11 mouse cellular contexts compared by ENCODE assay signal in the genomic region with DNA sequence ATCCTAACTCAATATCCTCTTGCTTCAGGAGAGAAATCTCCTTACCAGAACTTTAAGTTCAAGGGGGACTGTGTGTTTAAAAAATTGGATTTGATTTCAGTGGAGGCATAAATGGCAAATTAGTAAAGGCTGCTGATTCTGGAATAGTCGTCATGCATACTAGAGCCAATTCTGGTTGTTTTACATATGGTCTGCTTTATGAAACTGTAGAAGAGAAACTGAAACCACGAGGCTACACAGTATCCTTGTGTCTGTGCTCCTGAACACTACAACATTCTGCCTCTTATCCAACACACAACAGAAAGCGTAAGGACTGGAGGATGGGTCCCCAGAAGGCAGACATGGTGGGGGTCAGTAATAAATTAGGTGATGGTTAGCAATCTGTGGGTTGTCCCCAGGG. TPM values are rescaled to one million over a fixed set of nuclear protein-coding genes. Genes with fewer than 3 reads are reported as not detected.
A peak's percentile ranks its signal among the peaks of the same experiment; 100 is the strongest.
DNase-seq lines count a peak whose midpoint lies in the region; ATAC-seq and TF ChIP-seq lines count a peak whose summit lies in the region.
"Had no signal": no experiment of that assay in that cellular context is flagged by ENCODE, and none has a peak within 500 bp of the region (broad histone marks: within the 10 kb centered on the region; RNA-seq: fewer than 3 reads in every experiment).

No protein-coding gene starts in this region.

- TF ChIP-seq EP300 in CH12.LX (IDR thresholded peaks at IDR 0.05; ENCODE audit: low read length) = no peak

- H3K9me3 ChIP-seq in CH12.LX (replicated peaks; ENCODE audit: low read length) = no peaks in the 10 kb centered on the region
- H3K9me3 ChIP-seq in embryonic facial prominence, embryonic 15.5 days (replicated peaks) = no peaks in the 10 kb centered on the region
- H3K9me3 ChIP-seq in hindbrain, embryonic 15.5 days = no peaks in the 10 kb centered on the region
- no peaks in the 10 kb centered on the region for H3K9me3 ChIP-seq in midbrain, embryonic 15.5 days
- H3K9me3 ChIP-seq: heart, embryonic 10.5 days had no signal

- no peaks in the 10 kb centered on the region for H3K79me2 ChIP-seq in CH12.LX (replicated peaks; ENCODE audit: control insufficient read depth, extremely low read depth, insufficient read depth, poor library complexity, severe bottlenecking)

- TF ChIP-seq CTCF in CH12.LX (conservative IDR thresholded peaks at IDR 0.05 in 1 of 2, IDR thresholded peaks at IDR 0.05 in 1 of 2; ENCODE audit: low read depth in 2 of 2, low read length in 2 of 2) = no peak

- no peak for TF ChIP-seq RAD21 in CH12.LX (IDR thresholded peaks at IDR 0.05; ENCODE audit: low read depth, low read length)

- H3K27me3 ChIP-seq in CH12.LX (replicated peaks) = no peaks in the 10 kb centered on the region
- H3K27me3 ChIP-seq in embryonic facial prominence, embryonic 15.5 days = no peaks in the 10 kb centered on the region
- no peaks in the 10 kb centered on the region for H3K27me3 ChIP-seq in hindbrain, embryonic 15.5 days
- no peaks in the 10 kb centered on the region for H3K27me3 ChIP-seq in midbrain, embryonic 15.5 days (replicated peaks)

- dilution Hi-C loops in CH12.LX (cut with MboI; ENCODE audit: extremely low pct_ligation_motif_present, extremely low pct_unique_long_range_greater_than_20kb, low sequenced_read_pairs) = no loop called here

- H3K9ac ChIP-seq in CH12.LX (ENCODE audit: insufficient read depth, low read depth) = peak overlapping the region; percentile 52
- H3K9ac ChIP-seq in embryonic facial prominence, embryonic 15.5 days = no peak overlapping the region
- no peak overlapping the region for H3K9ac ChIP-seq in hindbrain, embryonic 15.5 days
- no peak overlapping the region for H3K9ac ChIP-seq in midbrain, embryonic 15.5 days

- H3K36me3 ChIP-seq in CH12.LX (replicated peaks in 1 of 2; ENCODE audit: control insufficient read depth in 1 of 2, insufficient read depth in 1 of 2, low read length in 1 of 2) = no peaks in the 10 kb centered on the region
- no peaks in the 10 kb centered on the region for H3K36me3 ChIP-seq in embryonic facial prominence, embryonic 15.5 days
- H3K36me3 ChIP-seq in hindbrain, embryonic 15.5 days = no peaks in the 10 kb centered on the region
- no peaks in the 10 kb centered on the region for H3K36me3 ChIP-seq in midbrain, embryonic 15.5 days (replicated peaks)
- H3K36me3 ChIP-seq: heart, embryonic 10.5 days had no signal

- no peak for ATAC-seq in embryonic facial prominence, embryonic 15.5 days (ENCODE audit: insufficient number of reproducible peaks, low FRiP score, low TSS enrichment, low read depth)
- ATAC-seq in hindbrain, embryonic 15.5 days (ENCODE audit: low FRiP score, low read depth) = no peak
- ATAC-seq in midbrain, embryonic 15.5 days (replicated peaks) = no peak

- peak overlapping the region in 1 of 3 experiments; percentile 56 for H3K4me3 ChIP-seq in CH12.LX (replicated peaks in 1 of 3; ENCODE audit: low read depth in 2 of 3, low read length in 2 of 3, poor library complexity in 1 of 3)
- no peak overlapping the region for H3K4me3 ChIP-seq in embryonic facial prominence, embryonic 15.5 days (replicated peaks)
- H3K4me3 ChIP-seq in hindbrain, embryonic 15.5 days = no peak overlapping the region
- no peak overlapping the region for H3K4me3 ChIP-seq in midbrain, embryonic 15.5 days
- H3K4me3 ChIP-seq: heart, embryonic 10.5 days had no signal

- in situ Hi-C loops in CH12.LX (cut with MboI; ENCODE audit: low pct_ligation_motif_present, low pct_unique_long_range_greater_than_20kb, low sequenced_read_pairs) = loop anchor here (25.0 kb wide), 4 partner anchors 242 to 817 kb away; no protein-coding TSS in a partner anchor

- 47% methylated on average over 3 of the region's 3 CpGs for whole genome bisulfite sequencing in embryonic facial prominence, embryonic 15.5 days
- WGBS in hindbrain, embryonic 15.5 days = 73% methylated on average over 3 of the region's 3 CpGs
- WGBS in midbrain, embryonic 15.5 days = 85% methylated on average over 3 of the region's 3 CpGs

- no peak for TF ChIP-seq POLR2A in CH12.LX (IDR thresholded peaks at IDR 0.05; ENCODE audit: low read depth, low read length)

- H3K27ac ChIP-seq in CH12.LX (ENCODE audit: insufficient read depth, low read depth) = peak overlapping the region; percentile 57
- H3K27ac ChIP-seq in embryonic facial prominence, embryonic 15.5 days (replicated peaks) = 0 out of 2 replicates have a peak overlapping the region, but pooled peaks have one; percentile 24
- peak overlapping the region; percentile 60 for H3K27ac ChIP-seq in hindbrain, embryonic 15.5 days (replicated peaks)
- H3K27ac ChIP-seq in midbrain, embryonic 15.5 days = peak overlapping the region; percentile 80; the same call in 1 of the 2 replicates
- H3K27ac ChIP-seq: heart, embryonic 10.5 days had no signal

- peak overlapping the region; percentile 96 for H3K4me2 ChIP-seq in CH12.LX (ENCODE audit: insufficient read depth, low read depth, poor library complexity, severe bottlenecking)
- H3K4me2 ChIP-seq in embryonic facial prominence, embryonic 15.5 days (replicated peaks) = peak overlapping the region; percentile 41
- H3K4me2 ChIP-seq in hindbrain, embryonic 15.5 days = peak overlapping the region; percentile 50; the same call in 1 of the 2 replicates
- peak overlapping the region; percentile 51; the same call in 1 of the 2 replicates for H3K4me2 ChIP-seq in midbrain, embryonic 15.5 days

- H3K4me1 ChIP-seq in CH12.LX (ENCODE audit: control insufficient read depth in 1 of 2, insufficient read depth in 2 of 2) = peaks cover 4 to 20% of the 10 kb centered on the region in 2 experiments
- peaks cover 38% of the 10 kb centered on the region for H3K4me1 ChIP-seq in embryonic facial prominence, embryonic 15.5 days
- peaks cover 47% of the 10 kb centered on the region for H3K4me1 ChIP-seq in hindbrain, embryonic 15.5 days (replicated peaks)
- peaks cover 50% of the 10 kb centered on the region for H3K4me1 ChIP-seq in midbrain, embryonic 15.5 days

- peak; percentile 49 for DNase-seq in CH12.LX (ENCODE audit: extremely low read depth)
- DNase-seq in cerebellum, postnatal 36 days = no peak
- no peak for DNase-seq in layer of hippocampus, postnatal 36 days
- DNase-seq in testis, postnatal 10 days (ENCODE audit: low spot score) = no peak
- DNase-seq: liver; lung, postnatal 10 days; right cerebral cortex, postnatal 14 days had no signal

TF ChIP-seq in CH12.LX, 34 proteins besides CTCF, POLR2A, EP300 and RAD21:
- peak; percentile 11; the same call in 1 of the 2 replicates for TF ChIP-seq MAX (IDR thresholded peaks at IDR 0.05; ENCODE audit: low read length)
- TF ChIP-seq IRF4 (IDR thresholded peaks at IDR 0.05; ENCODE audit: low read depth, low read length) = peak; percentile 72
- TF ChIP-seq SMC3 (IDR thresholded peaks at IDR 0.05; ENCODE audit: low read depth, low read length) = no peak
- TF ChIP-seq MYC (IDR thresholded peaks at IDR 0.05; ENCODE audit: low read depth, low read length) = peak; percentile 81
- peak; percentile 43 for TF ChIP-seq ETS1 (conservative IDR thresholded peaks at IDR 0.05; ENCODE audit: low read depth, low read length)
- TF ChIP-seq CHD2 (IDR thresholded peaks at IDR 0.05; ENCODE audit: low read length) = no peak

RNA-seq across cellular contexts. Expression of a gene that starts 4.1 kb away (rescaled TPM):
- 0.04 TPM in 2 replicates for total RNA-seq in CH12.LX (2012; rRNA removed)
- 0.07 and 0.11 TPM in 2 replicates for total RNA-seq in CH12.LX (2014; rRNA removed)
- polyA plus RNA-seq in CH12.LX (2012; ENCODE audit: insufficient read length, low read depth) = 0.07 TPM in 1 of 2 replicates, not detected in the other
- polyA plus RNA-seq in embryonic facial prominence, embryonic 15.5 days (2015; fragmentation: Nextera tagmentation; extraction: Ambion mirVana) = 16.6 and 19.5 TPM in 2 replicates
- polyA plus RNA-seq in hindbrain, embryonic 15.5 days (2015; fragmentation: Nextera tagmentation; extraction: Ambion mirVana) = 15.8 and 15.9 TPM in 2 replicates
- polyA plus RNA-seq in midbrain, embryonic 15.5 days (2015; fragmentation: Nextera tagmentation; extraction: Ambion mirVana) = 17.5 and 17.6 TPM in 2 replicates
- total RNA-seq in layer of hippocampus, postnatal 36 days (2021) = under 1 TPM; 0.50 to 0.71 TPM

Comparison
In these comparisons a context has a peak if more than half of its experiments do, and no peak if none do; other contexts are left out.
1. H3K27ac ChIP-seq: peak in every context shown above with its lines; median percentile 80 in midbrain, embryonic 15.5 days; 60 in hindbrain, embryonic 15.5 days; 57 in CH12.LX; 24 in embryonic facial prominence, embryonic 15.5 days.
2. H3K4me2 ChIP-seq: peak in every context shown above with its lines; median percentile 96 in CH12.LX; 51 in midbrain, embryonic 15.5 days; 50 in hindbrain, embryonic 15.5 days; 41 in embryonic facial prominence, embryonic 15.5 days.
3. RNA of a gene that starts 4.1 kb away (polyA plus RNA-seq): 17.5 to 17.6 TPM in midbrain, embryonic 15.5 days, 16.6 to 19.5 TPM in embryonic facial prominence, embryonic 15.5 days and 15.8 to 15.9 TPM in hindbrain, embryonic 15.5 days; 0.07 TPM in CH12.LX; every median in the first group is over 10 times any median in the second.